Mouse (Mus musculus) kidney, postnatal 14 days (tissue): ENCODE measurements around the gene March8.

Experiments used
- DNase-seq: peaks from one replicate; pipeline ENCODE4 v3.0.0; 2022; ENCODE audit warnings: mixed read lengths

Gene March8

GRCm38 (mm10) chr6:116411716-116412115 lies 73.9 kb downstream of the March8 start:
- no peak for DNase-seq

DNA sequence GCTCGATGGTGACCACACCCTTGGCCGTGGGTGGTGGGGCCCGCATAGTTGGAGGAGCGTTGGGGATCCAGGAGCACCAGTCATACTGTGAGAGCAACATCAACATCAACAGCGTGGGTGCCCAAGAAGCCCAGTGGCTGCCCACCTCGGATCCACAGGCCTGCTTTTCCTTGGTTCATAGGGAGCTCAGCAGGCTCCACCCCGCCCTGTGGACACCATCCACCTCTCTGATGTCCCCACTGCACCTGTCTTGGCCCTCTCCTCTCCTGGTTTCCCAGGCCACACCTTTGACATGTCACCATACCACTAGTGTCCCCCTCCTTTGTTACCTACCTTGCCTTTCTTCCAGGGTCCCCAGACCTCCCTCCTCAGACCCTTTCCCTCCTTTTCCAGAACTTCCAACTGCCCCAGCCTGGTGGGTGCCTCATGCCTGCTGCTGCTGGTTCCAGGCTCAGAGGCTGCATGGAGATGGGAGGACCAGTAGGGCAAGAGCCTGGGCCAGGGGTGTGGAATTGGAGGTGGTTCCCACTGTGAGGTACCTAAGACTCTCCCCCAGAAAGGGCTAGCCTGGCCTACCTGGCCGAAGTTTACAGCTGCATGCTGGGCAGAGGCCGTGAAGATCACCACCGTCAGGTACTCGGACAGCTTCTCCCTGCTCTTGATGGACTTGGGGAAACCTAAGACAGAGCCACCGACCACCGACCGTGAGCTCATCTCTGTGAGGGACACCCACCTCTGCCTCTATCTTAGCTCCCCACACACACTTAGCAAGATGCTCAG lies 74.9 kb downstream of the March8 start:
- no peak for DNase-seq

- no peak for DNase-seq
Measured at GRCm38 (mm10) chr6:116415126-116415676, 77.4 kb downstream of the March8 start.

DNA sequence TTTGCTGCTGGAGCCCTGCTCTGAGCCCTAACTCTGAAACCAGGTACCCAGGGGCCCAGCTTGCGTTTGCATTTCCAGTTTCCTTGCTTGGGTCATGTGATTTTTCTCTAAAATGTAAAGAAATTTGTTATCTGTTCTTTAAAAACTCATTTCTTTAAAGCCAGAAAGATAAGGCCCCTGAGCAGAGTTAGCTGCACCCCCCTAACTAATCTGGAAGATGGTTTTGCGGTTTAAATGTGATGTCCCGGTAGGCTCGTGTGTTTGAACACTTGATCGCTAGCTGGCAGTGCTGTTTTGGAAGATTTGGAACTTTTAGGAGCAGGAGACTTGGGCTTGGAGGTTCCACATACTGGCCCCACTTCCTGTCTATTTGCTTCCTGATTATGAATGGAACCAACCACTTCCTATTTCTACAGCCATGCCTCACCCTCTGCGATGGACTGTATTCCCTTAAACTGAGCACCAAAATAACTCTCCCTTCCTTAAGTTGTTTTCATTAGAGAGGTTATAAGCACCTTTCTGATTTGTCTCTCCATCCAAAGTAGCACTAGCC lies 78.3 kb downstream of the March8 start:
- DNase-seq: no peak

DNA sequence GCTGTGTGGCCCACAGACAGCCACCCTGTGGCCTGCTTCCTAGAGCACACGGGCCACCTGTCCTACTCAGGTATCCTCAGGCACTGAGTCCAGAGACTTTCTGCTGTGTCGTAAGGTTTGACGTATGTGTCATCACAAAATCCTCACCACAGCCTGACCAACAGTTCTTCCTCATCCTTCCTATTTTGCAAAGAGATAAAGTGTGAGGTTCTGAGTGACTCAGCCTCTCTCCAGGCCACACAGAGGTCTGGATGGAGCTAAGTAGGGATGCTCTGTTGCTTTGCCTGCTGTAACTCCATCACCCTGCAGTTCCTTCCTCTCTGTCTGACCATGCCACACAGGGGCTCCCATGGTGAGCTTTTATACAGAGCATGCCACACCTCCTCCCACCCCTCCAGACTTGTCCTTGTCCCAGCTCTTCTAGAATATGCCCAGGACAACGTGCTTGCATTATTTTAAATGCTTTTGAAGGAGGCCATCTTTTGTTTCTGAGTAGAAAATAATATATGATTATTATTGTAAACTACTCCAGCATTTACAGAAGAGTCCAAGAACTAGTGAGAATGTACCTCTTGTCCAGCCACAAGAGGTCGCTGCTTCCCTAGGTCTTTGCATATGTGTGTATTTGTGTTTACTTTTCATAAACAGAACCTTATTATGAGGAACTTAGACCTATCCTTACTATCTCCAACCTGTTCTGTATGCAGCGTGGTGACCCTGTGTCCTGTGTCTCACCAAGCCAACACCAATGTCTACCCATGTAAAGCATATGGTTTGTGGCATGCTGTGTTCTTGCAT lies 79.9 kb downstream of the March8 start:
- no peak for DNase-seq

DNA sequence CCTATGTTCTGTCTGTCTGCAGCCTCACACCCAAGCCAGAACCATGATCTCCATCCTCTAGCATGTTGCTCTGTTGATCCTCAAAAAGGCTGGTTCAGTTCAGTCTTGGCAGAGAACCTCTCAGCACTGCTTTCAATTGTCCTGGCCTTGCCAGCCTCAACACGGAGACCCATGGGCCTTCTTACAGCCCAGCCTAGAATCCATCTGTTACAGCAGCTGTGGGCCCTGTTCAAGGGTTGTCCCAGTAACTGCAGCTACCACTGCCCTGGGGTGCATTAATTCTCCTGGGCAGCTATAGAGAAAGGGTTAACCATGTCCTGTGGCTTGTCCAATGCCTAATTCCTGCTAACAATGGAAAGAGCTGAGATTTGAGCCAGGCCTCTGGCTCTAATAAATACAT lies 80.7 kb downstream of the March8 start:
- DNase-seq: no peak

DNA sequence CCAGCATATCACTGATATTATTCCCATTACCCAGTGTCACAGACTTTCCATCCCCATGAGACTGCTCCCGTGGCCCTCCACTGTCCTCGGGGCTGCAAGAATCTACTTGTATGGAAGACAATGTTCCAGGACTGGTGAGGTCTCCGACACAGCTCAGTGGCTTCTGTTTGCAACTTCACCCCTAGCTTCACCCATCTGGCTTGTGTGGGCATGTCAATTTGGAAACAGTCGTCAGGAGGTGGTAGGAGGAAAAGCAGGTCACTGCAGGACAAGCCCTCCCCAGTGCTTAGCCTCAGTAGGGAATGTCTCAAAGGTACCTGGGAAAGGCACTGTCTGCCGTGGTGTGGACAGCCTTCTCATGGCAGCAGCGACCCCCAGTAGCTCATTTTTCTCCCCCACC lies 81.9 kb downstream of the March8 start:
- DNase-seq: no peak

DNA sequence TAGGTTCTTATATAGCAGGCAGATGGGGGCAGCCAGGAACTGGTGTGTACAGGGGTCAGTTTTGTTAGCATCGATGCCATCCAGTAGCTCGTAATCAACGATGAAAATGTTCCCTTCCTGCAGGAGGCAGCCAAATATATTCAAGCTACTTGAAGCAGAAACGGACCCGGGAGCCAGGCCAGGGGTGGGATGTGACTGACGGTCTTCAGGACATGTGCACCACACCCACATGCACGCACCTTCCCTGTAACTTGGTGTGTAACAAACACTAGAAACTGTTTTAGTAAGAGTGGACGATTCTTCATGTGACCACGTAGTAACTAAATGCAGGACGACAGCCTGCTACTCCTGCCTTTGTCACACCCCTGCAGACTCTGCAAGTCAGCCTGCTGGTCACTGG lies 82.4 kb downstream of the March8 start:
- no peak for DNase-seq

DNA sequence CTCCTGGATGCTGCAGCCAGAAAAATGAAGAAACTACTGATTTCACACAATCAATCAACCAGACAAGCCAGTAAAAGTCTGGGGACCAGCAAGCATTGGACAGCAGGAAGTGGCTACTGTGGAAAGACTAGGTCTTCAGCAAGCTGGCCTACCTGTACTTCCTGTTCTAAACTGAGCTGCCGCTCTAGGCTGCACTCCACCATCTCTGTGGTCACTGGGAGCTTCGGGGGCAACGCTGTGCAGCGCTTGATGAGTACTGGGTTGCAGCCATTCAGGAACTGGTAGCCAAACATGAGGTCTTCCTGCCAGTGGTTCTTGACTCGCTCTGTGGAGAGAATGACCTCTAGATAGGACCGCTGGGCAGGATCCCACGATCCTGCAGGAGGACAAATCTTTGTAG lies 85.2 kb downstream of the March8 start:
- DNase-seq: no peak

DNA sequence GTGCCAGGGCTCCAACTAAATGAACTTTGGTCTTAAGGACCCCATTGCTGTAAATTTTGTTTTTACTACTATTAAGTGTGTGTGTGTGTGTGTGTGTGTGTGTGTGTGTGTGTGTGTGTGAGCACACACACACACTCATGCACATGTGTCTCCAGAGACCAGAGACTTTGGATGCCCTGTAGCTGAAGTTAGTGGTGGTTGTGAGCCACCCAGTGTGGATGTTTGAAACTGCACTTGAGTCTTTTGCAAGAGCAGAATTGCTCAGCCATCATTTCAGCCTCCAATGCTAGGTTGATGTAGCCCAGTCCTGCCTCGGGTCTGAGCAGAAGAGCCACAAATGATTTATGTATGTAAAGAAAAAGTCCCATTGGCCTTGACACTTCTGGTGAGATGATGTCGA lies 85.8 kb downstream of the March8 start:
- peak; percentile 41 for DNase-seq

DNA sequence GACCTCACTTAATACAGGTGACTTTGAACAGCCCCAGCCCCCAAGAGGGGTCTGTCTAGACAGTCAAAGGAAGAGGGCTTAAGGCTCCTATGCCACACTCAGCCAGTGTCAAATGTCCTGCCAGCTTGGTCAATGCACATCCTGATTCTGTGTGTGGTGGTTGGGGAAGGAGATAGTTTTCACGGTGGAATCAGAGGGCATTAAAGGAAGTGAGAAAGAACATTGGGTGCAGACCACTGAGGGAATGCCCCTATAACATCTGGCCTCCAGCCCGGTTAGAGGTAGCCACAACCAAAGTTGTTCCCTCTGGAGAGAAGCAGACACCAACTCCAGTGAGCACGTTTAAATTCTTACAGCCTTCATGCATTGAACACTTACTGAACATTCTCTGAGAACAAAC lies 89.7 kb downstream of the March8 start:
- DNase-seq: no peak

DNA sequence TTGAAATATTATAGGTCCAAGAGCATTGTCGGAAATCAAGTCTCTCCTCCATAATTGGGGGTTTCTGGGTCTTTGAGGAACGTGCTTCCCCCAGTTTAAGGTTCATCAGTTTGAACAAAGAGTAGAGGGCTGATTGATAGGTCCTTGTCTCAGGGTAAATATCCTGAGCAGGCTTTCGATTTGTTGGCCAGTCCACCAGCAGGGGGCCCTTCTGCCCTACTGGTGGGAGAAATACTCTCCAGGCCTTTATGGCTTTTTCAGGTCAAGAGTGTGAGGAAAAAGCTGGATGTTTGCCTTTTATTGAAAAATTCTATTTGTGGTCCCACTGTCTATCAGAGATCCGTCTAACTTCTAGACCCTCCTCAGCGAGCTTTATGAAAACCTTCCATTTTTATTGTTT lies 90.5 kb downstream of the March8 start:
- no peak for DNase-seq

GRCm38 (mm10) chr6:116438864-116439263 lies 101.0 kb downstream of the March8 start:
- DNase-seq: no peak

DNA sequence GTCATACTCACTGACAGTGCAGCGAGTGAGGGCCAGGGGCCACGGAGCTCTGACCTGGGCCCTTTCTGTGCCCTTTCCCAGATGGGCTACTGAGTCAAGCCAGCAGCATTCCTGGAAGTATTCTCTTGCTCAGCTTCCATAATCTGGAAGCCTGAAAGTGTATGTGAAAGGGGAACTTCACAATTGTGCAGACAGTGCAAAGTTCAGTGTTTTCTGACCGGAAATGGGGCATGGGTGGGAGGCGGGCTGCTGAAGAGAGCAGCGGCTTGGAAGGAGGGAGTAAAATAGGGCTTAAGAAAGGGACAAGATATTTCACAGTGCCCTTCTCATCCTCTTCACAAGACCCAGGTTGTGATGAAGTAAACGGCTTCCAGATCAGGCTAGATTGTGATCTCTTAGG lies 101.7 kb downstream of the March8 start:
- no peak for DNase-seq

GRCm38 (mm10) chr6:116440447-116440846 lies 102.6 kb downstream of the March8 start:
- DNase-seq: no peak

GRCm38 (mm10) chr6:116440849-116441248 lies 103.0 kb downstream of the March8 start:
- no peak for DNase-seq

- DNase-seq: peak; percentile 29
Measured at GRCm38 (mm10) chr6:116455781-116456180, 118.0 kb downstream of the March8 start.

GRCm38 (mm10) chr6:116456482-116456881 lies 118.7 kb downstream of the March8 start:
- no peak for DNase-seq

- no peak for DNase-seq
Measured at GRCm38 (mm10) chr6:116458728-116459127, 120.9 kb downstream of the March8 start.
